Mouse (Mus musculus) small intestine, adult 2 months (tissue): ENCODE results near the gene Nhp2. TPM values are rescaled to one million over a fixed set of nuclear protein-coding genes. Genes with fewer than 3 reads are reported as not detected.
"Not testable (repeated sequence)": the region's sequence is repeated elsewhere in the genome, so short reads cannot be mapped to it uniquely, and the experiment has no call there.

Experiments
- H3K27ac ChIP-seq: fragments of 200-500 bp; 2 replicates; pipeline ENCODE4 v1.5.1; 2012; ENCODE audit warnings: low read depth, low read length, control low read depth, inconsistent platforms; ENCODE audit not compliant: insufficient read depth
- H3K27me3 ChIP-seq: fragments of 200-500 bp; 2 replicates; pipeline ENCODE4 v1.6.1; 2012; ENCODE audit warnings: mild to moderate bottlenecking, moderate library complexity, low read length, inconsistent platforms; ENCODE audit not compliant: control insufficient read depth, insufficient read depth
- H3K36me3 ChIP-seq: fragments of 200-500 bp; 2 replicates; pipeline ENCODE4 v1.6.1; 2012; ENCODE audit warnings: mild to moderate bottlenecking, low read length, control low read depth, inconsistent platforms; ENCODE audit not compliant: control insufficient read depth, insufficient read depth
- H3K4me1 ChIP-seq: fragments of 200-500 bp; 2 replicates; pipeline ENCODE4 v1.6.1; 2012; ENCODE audit warnings: low read length, inconsistent platforms, mixed read lengths; ENCODE audit not compliant: control insufficient read depth, insufficient read depth, insufficient read length
- H3K4me3 ChIP-seq: fragments of 200-500 bp; 2 replicates; pipeline ENCODE4 v1.5.1; 2012; ENCODE audit warnings: low read depth, mild to moderate bottlenecking, control low read depth, inconsistent platforms, low read length, moderate library complexity
- CTCF ChIP-seq: fragments of 200-500 bp; IDR thresholded peaks from 2 replicates; pipeline ENCODE4 v1.5.1; 2012; ENCODE audit warnings: low read depth, mild to moderate bottlenecking, control low read depth, inconsistent platforms, low read length, moderate library complexity, mixed read lengths; ENCODE audit not compliant: insufficient replicate concordance, insufficient read length; ENCODE audit errors: extremely low read depth
- POLR2A ChIP-seq: fragments of 200-500 bp; IDR thresholded peaks from 2 replicates; pipeline ENCODE4 v1.6.1; 2012; ENCODE audit warnings: low read depth, mild to moderate bottlenecking, control low read depth, inconsistent platforms, low read length, moderate library complexity
- WGBS: fragments of 180-500 bp; shearing (Covaris S2); methylation state at CpG from one replicate; pipeline ENCODE4 v1.1.7; 2018; 5-methylcytosine and 5-hydroxymethylcytosine counted together
- polyA plus RNA-seq: library from polyadenylated mRNA; depleted of rRNA; stranded (reverse); fragments of >200 nt; gene quantifications from 2 replicates; pipeline ENCODE4 v1.2.3, GENCODE M21; 2012

The Nhp2 gene
- polyA plus RNA-seq, 1 experiment, result 45.0 TPM

- 75% methylated on average over 15 of the region's 15 CpGs for WGBS
- Histone ChIP-seq H3K27me3 (no peaks in the 10 kb centered on the region), H3K36me3 (peaks cover 35% of the 10 kb centered on the region), H3K27ac (no peak overlapping the region), H3K4me1 (0 out of 2 replicates have a peak, but pooled peaks cover 2% of the 10 kb centered on the region), H3K4me3 (no peak overlapping the region)
- TF ChIP-seq POLR2A (no peak), CTCF (no peak)
These were observed 10.2 kb downstream of the Nhp2 start for GRCm38 (mm10) chr11:51629651-51630314.

- Histone ChIP-seq H3K36me3 (peaks cover 15% of the 10 kb centered on the region), H3K4me1 (0 out of 2 replicates have a peak, but pooled peaks cover 2% of the 10 kb centered on the region), H3K4me3 (no peak overlapping the region), H3K27ac (no peak overlapping the region), H3K27me3 (no peaks in the 10 kb centered on the region)
- 73% methylated on average over 6 of the region's 6 CpGs for WGBS
- no peak for TF ChIP-seq POLR2A
- no peak for TF ChIP-seq CTCF
These were observed 12.7 kb downstream of the Nhp2 start for GRCm38 (mm10) chr11:51632130-51632753.

GRCm38 (mm10) chr11:51633200-51633599, 13.7 kb downstream of the Nhp2 start:
- 81% methylated on average over 7 of the region's 7 CpGs for WGBS
- not testable (repeated sequence) for H3K4me1 ChIP-seq, H3K4me3 ChIP-seq, H3K27ac ChIP-seq, H3K36me3 ChIP-seq, H3K27me3 ChIP-seq

- Histone ChIP-seq H3K27ac (no peak overlapping the region), H3K27me3 (no peaks in the 10 kb centered on the region), H3K4me3 (no peak overlapping the region), H3K4me1 (peaks cover 6% of the 10 kb centered on the region), H3K36me3 (peaks cover 5% of the 10 kb centered on the region)
- TF ChIP-seq POLR2A (no peak), CTCF (no peak)
- WGBS, result 82% methylated on average over 3 of the region's 3 CpGs
These were observed 14.2 kb downstream of the Nhp2 start for GRCm38 (mm10) chr11:51633721-51634120.

GRCm38 (mm10) chr11:51635127-51635524, 15.6 kb downstream of the Nhp2 start:
- H3K36me3 ChIP-seq, result no peaks in the 10 kb centered on the region
- peaks cover 6% of the 10 kb centered on the region for H3K4me1 ChIP-seq
- TF ChIP-seq POLR2A (no peak), CTCF (no peak; the same call in 1 of the 2 replicates)
- H3K4me3 ChIP-seq, result peak overlapping the region; percentile 80
- WGBS, result 7% methylated on average over 6 of the region's 6 CpGs
- H3K27me3 ChIP-seq, result no peaks in the 10 kb centered on the region
- H3K27ac ChIP-seq, result peak overlapping the region; percentile 86

- under 1% methylated on average over 61 of the region's 61 CpGs for WGBS
- Histone ChIP-seq H3K27ac (peak within 1 kb of the TSS; percentile 86), H3K4me3 (peak within 1 kb of the TSS; percentile 80), H3K27me3 (no peaks in the 10 kb centered on the region), H3K36me3 (no peaks in the 10 kb centered on the region), H3K4me1 (peaks cover 11% of the 10 kb centered on the region)
- 0 out of 2 replicates have a peak, but pooled peaks have one; percentile 27 for TF ChIP-seq CTCF
- TF ChIP-seq POLR2A, result peak; percentile 46
These were observed 16.2 kb downstream of the Nhp2 start, which contains the start of gene Rmnd5b for GRCm38 (mm10) chr11:51635525-51636322. Rmnd5b (minus strand) TSS chr11:51635896.

GRCm38 (mm10) chr11:51636323-51636684, 16.8 kb downstream of the Nhp2 start:
- Histone ChIP-seq H3K36me3 (no peaks in the 10 kb centered on the region), H3K4me3 (peak overlapping the region; percentile 80), H3K4me1 (peaks cover 16% of the 10 kb centered on the region), H3K27ac (peak overlapping the region; percentile 86), H3K27me3 (no peaks in the 10 kb centered on the region)
- 5% methylated on average over 6 of the region's 6 CpGs for WGBS
- TF ChIP-seq CTCF (peak; percentile 73; the same call in 1 of the 2 replicates), POLR2A (no peak)
